Mouse (Mus musculus): ENCODE results near the gene Ppil2.

The Ppil2 gene

DNA sequence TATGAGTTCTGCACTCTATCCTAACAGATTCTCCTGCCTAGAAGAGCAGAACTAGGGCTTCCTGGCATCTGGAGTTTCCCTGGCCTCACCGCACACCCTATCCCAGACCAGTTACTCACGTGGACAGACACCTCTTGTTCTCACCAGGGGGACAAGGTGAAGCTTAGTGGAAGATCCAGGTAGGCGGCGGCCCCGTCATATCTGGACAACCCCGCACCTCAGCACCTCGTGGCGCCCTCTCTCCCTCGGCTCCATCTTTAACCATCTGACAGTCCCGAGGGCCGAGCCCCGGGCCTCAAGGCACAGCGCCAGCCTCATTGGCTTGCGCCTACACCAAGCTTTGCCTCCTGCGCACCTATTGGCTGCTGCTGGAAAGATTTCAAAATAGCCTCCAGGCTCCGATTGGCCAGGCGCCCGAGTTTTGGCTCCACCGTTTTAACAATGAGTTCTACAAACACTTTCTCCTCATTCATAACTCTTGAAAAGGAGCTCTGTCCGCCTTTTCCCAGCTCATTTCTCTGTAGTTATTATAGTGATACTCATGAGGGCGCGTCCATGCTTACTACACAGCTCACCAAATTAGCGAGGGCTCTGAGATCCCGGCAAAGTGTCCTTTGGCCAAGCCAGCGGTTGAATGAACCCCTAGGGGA, 13.9 kb upstream of the Ppil2 start, which contains the start of gene 2610318N02Rik:
TSS of gene 2610318N02Rik (minus strand) at position 297 of the 650 bp plus-strand sequence.
- no peaks in the 10 kb centered on the region for H3K36me3 ChIP-seq (ENCODE audit: control insufficient read depth, insufficient read depth, low read length, poor library complexity, severe bottlenecking)
- DNase-seq (ENCODE audit: low read depth, low spot score) = peak; percentile 78
- H3K27me3 ChIP-seq (ENCODE audit: control insufficient read depth, insufficient read depth, low read length, poor library complexity, severe bottlenecking) = no peaks in the 10 kb centered on the region

DNA sequence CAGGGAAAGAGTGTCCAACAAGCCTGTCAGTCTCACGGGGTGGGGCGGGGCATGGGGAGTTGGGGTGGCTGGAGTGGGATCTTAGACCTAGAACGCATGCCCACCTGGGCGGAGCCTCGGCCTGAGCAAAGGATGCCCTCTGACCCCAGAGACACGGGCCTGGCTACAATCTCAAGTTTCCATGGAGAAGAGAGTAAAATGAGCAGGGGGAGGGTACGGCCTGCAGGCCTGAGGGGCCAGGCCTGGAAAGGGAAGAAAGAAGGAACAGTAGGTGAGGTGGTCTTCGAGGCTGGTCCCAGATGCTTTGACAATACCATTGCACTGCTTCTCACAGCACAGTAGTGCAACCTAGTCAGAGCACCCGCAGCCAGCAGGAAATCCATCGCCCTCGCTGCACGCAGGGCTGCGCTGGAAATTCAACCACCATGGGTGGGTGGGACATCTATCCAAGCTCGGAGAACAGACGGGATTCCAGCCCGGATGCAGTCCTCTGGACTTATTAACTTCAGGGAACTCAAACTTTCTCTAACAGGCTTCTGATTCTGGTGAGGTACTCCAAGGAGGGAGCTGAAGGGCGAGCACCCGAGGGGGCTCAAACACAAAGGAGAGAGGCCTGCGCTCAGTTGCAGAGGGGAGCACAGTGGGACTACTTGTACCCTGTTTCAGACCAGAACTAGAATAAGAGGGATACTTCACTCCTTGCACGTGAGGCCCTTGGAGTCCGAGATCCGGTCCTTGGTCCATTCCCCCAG, 13.2 kb upstream of the Ppil2 start:
- Histone ChIP-seq H3K27me3 (ENCODE audit: control insufficient read depth, insufficient read depth, low read length, poor library complexity, severe bottlenecking) (no peaks in the 10 kb centered on the region), H3K36me3 (ENCODE audit: control insufficient read depth, insufficient read depth, low read length, poor library complexity, severe bottlenecking) (no peaks in the 10 kb centered on the region)
- no peak for DNase-seq (ENCODE audit: low read depth, low spot score)

DNA sequence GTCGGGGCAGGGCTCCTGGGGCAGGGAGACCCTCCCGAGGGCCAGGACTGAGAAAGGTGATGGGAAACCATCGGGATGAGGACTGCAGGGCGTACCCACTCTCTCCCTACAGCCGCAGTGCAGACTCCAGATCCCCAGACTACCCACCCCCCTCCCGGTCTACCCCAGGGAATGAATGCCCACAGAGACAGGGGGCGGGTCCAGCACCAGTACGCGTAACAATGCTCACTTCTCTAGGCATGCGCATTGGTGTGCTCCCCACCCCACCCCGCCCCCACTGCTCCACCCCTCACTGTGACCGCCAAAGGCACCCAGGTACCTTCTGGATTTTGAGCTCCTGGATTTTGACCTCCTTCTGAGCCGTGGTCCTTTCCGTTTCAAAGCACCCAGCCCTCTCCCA, 10.5 kb upstream of the Ppil2 start:
- no peaks in the 10 kb centered on the region for H3K27me3 ChIP-seq (ENCODE audit: control insufficient read depth, insufficient read depth, low read length, poor library complexity, severe bottlenecking)
- H3K36me3 ChIP-seq (ENCODE audit: control insufficient read depth, insufficient read depth, low read length, poor library complexity, severe bottlenecking) = no peaks in the 10 kb centered on the region
- DNase-seq (ENCODE audit: low read depth, low spot score) = no peak

DNA sequence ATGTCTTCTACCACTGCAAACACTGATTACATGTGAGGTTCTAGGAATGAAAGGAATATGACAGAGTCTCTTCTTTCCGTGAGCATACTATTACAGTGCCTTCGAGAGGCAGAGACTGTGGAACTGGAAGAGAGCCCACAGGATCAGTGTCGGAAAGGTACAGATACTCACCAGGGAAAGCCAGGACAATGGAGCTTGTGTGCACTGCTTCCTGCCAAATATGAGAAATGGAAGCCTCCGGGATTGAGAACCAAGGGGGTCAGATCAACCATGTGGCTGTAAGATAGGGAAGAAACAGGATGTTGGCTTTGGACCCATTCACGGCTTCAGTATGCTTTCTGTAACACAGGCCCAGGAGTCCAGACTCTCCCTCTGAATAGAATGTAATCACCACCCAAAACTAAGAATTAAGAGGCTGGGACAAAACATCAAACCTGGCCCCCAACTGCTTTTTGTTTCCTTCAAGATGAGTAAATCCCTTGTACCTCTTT, 6.3 kb upstream of the Ppil2 start:
- Histone ChIP-seq H3K36me3 (ENCODE audit: control insufficient read depth, insufficient read depth, low read length, poor library complexity, severe bottlenecking) (no peaks in the 10 kb centered on the region), H3K27me3 (ENCODE audit: control insufficient read depth, insufficient read depth, low read length, poor library complexity, severe bottlenecking) (no peaks in the 10 kb centered on the region)
- no peak for DNase-seq (ENCODE audit: low read depth, low spot score)

DNA sequence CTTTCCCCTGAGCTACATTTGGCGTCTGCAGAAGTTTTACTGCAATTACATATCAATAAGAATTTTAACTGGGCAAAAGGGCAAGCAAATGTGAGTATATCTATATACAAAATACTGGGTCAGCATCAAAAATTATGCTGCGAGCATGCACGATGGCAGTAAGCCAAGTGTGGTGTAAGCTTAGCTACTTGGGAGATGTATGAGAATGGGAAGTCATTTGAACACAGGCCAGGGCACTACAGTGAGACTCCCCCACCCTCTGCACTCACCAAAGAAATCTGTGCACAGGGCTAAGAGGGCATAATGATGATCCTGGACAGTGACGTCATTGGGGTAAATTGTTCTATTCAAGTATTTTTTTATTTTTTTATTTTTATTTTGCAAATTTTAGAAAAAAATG, 6.5 kb downstream of the Ppil2 start:
- no peaks in the 10 kb centered on the region for H3K27me3 ChIP-seq (ENCODE audit: control insufficient read depth, insufficient read depth, low read length, poor library complexity, severe bottlenecking)
- no peak for DNase-seq (ENCODE audit: low read depth, low spot score)
- peaks cover 14% of the 10 kb centered on the region for H3K36me3 ChIP-seq (ENCODE audit: control insufficient read depth, insufficient read depth, low read length, poor library complexity, severe bottlenecking)

DNA sequence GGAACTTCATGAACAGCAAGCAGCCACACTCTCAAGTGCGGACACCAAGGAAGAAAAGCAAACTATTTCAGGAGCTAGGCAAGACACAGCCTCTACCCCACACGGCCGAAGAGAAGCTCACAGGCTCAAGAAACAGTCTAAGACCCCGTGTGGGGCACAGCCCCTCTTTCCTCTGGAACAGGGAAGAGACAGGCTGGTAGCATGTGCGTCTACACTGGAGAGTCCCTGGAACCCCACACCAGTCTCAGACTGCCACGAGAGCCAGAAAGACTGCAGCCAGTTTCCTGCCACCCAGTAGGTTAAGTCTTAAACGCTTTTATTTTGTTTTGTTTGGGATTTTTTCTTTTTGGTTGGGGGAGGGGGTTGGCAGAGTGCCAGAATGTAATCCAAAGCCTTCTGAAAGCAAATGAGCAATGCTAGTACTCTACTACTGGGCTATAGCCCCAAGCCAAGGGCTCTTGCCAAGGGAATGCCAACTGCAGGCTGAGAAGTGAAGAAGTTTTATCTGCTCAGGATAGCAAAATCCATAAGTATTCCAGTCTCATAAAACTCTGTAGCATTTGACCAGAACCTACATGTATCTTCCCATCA, 8.3 kb downstream of the Ppil2 start:
- DNase-seq (ENCODE audit: low read depth, low spot score) = no peak
- Histone ChIP-seq H3K36me3 (ENCODE audit: control insufficient read depth, insufficient read depth, low read length, poor library complexity, severe bottlenecking) (peaks cover 14% of the 10 kb centered on the region), H3K27me3 (ENCODE audit: control insufficient read depth, insufficient read depth, low read length, poor library complexity, severe bottlenecking) (no peaks in the 10 kb centered on the region)

DNA sequence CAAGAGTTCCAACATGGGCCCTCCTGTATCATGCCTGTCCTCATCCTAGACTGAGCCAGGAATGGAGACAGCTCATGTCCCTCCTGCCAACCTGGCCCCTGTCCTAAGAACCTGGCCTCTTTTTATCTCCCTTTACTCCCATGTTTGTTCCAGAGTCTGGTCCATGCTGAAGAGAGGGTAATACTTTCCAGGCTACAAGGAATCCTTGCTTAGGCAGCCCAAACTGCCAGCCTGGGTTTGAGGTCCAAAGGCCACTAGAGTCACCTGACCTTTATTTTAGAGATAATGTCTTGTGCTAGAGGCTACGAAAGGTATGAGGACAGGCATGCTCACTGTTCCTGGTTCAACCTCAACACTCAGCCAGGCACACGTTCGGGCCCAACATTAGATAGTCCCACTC, 14.1 kb downstream of the Ppil2 start:
- Histone ChIP-seq H3K27me3 (ENCODE audit: control insufficient read depth, insufficient read depth, low read length, poor library complexity, severe bottlenecking) (no peaks in the 10 kb centered on the region), H3K36me3 (ENCODE audit: control insufficient read depth, insufficient read depth, low read length, poor library complexity, severe bottlenecking) (peaks cover 16% of the 10 kb centered on the region)
- no peak for DNase-seq (ENCODE audit: low read depth, low spot score)

DNA sequence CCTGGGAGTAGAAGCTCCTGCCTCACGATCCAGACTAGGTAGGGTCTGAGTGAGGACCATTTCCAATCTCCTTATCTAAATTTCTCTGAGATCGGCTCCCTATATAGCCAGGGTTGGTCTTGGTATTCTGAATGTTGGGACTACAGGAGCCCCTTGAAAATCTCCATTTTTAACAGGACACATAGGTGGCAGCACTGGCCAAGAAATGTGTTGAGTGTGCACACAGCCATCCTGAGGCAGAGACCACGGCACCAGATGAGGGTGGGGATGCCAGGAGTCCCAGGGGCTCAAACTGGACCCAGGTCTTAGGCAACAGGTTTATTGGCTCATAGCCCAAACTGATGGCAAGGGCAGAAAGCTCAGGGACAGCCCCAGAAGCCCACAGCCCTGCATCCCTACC, 22.7 kb downstream of the Ppil2 start:
- H3K27me3 ChIP-seq (ENCODE audit: control insufficient read depth, insufficient read depth, low read length, poor library complexity, severe bottlenecking) = no peaks in the 10 kb centered on the region
- peaks cover 18% of the 10 kb centered on the region for H3K36me3 ChIP-seq (ENCODE audit: control insufficient read depth, insufficient read depth, low read length, poor library complexity, severe bottlenecking)
- no peak for DNase-seq (ENCODE audit: low read depth, low spot score)

DNA sequence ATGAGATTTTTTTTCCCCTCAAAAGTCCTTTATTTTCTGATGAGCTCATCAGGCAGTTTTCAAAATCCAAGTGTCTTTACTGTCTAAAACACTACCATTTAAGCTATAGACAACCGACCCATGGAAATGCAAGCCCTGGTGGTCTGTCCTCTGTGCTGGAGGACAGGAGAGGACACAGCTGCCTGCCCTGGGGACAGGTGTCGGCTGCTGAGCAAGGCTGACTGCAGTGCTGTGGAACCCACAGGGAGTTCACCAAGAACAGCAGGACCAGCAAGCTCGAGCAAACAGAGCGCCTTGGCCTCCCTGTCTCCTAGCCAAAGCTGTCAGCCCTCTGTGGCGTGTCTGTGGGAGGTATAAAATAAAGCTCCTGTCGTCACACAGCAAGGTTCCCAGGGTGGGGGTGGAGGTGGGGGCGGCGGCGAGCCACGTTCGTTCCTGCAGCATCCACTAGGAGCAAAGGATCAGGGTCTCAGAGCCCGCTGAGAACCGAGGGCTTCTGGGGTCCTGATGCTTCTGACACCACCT, 24.3 kb downstream of the Ppil2 start:
- no peaks in the 10 kb centered on the region for H3K27me3 ChIP-seq (ENCODE audit: control insufficient read depth, insufficient read depth, low read length, poor library complexity, severe bottlenecking)
- no peak for DNase-seq (ENCODE audit: low read depth, low spot score)
- H3K36me3 ChIP-seq (ENCODE audit: control insufficient read depth, insufficient read depth, low read length, poor library complexity, severe bottlenecking) = peaks cover 11% of the 10 kb centered on the region

DNA sequence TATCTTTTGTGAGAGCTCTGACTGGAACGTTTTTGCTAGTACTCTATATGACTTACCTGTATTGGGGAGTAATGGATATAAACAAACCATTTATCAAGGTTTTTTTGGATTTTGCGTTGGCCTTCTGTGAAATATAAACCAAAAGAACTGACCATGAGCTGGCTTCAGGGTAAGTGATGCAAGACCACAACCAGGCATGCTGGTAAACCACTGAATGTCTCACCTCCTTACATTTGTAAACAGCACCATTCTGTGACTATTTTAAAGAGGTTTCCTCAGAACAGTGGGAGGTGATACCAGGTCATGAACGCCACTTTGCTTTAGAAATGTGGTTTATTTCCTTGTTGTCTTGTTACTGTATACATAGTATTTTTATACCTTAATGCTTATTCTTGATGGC, 24.8 kb downstream of the Ppil2 start:
- DNase-seq (ENCODE audit: low read depth, low spot score) = no peak
- Histone ChIP-seq H3K27me3 (ENCODE audit: control insufficient read depth, insufficient read depth, low read length, poor library complexity, severe bottlenecking) (no peaks in the 10 kb centered on the region), H3K36me3 (ENCODE audit: control insufficient read depth, insufficient read depth, low read length, poor library complexity, severe bottlenecking) (peaks cover 11% of the 10 kb centered on the region)

DNA sequence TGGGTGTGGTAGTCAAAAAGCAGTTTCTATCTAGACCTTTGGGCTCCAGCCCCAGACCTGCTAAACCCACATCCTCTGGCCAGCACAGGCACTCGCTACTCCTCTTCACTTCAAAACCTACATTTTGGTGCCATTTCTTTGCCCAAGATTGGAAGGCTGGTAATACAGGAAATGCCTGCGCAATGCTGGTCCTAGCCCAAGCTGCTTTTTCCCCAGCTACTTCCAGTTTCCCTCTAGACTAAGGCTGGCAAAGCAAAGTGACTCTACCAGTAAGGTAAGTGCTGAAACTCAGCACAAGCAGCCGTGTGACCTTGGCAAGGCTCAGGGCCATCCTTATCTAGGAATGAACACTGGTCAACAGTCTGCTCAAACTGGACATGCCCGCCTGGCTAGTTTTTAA, 25.4 kb downstream of the Ppil2 start:
- peaks cover 8% of the 10 kb centered on the region for H3K36me3 ChIP-seq (ENCODE audit: control insufficient read depth, insufficient read depth, low read length, poor library complexity, severe bottlenecking)
- DNase-seq (ENCODE audit: low read depth, low spot score) = no peak
- no peaks in the 10 kb centered on the region for H3K27me3 ChIP-seq (ENCODE audit: control insufficient read depth, insufficient read depth, low read length, poor library complexity, severe bottlenecking)

DNA sequence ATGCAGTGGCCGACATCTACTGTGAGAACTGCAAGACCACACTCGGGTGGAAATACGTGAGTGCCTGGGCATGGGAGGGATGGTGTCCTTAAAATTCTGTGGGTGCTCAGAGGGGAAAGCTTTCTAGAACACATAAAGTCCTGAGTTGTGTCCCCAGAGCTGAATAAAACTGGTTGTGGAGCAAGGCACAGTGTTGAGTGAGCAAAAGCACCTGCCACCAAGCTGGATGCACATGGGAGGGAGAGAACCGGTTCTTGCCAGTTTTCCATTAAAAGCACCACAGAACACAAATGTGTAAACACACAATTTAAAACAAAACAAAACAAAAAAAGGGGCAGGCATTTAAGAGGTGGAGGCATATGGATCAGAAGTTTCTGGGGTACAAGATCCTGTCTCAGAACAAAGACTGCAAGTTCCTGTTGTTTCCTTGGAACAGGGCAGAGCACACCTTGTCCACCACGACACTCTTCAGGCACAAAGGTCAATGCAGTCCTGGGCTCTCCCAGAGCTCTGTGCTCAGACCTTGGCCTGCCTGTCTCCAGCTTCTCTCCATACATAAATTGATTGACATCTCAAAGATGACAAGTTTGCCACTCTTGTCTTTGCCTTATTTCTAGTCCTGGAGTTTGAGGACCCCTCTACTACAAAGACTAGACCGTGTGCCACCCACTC, 28.8 kb downstream of the Ppil2 start:
- no peaks in the 10 kb centered on the region for H3K27me3 ChIP-seq (ENCODE audit: control insufficient read depth, insufficient read depth, low read length, poor library complexity, severe bottlenecking)
- DNase-seq (ENCODE audit: low read depth, low spot score) = no peak
- H3K36me3 ChIP-seq (ENCODE audit: control insufficient read depth, insufficient read depth, low read length, poor library complexity, severe bottlenecking) = no peaks in the 10 kb centered on the region

DNA sequence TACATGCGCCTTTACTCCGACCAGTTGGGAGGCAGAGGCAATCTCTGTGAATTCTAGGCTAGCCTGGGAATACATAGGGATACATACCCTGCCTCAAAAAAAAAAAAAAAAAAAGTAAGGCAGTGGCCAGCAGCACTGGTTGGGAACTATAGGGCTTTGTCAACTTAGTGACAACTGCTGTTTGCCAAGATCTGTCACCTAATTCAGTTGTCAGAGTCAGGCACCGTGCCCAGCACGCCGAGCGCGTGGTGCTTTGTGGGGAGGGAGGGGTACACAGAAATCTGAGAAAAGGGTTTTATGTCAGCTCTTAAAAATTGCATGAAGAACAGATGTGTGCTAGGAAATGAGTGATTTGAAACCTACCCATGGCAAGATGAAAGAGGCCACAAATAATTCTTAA, 33.0 kb downstream of the Ppil2 start:
- H3K36me3 ChIP-seq (ENCODE audit: control insufficient read depth, insufficient read depth, low read length, poor library complexity, severe bottlenecking) = no peaks in the 10 kb centered on the region

DNA sequence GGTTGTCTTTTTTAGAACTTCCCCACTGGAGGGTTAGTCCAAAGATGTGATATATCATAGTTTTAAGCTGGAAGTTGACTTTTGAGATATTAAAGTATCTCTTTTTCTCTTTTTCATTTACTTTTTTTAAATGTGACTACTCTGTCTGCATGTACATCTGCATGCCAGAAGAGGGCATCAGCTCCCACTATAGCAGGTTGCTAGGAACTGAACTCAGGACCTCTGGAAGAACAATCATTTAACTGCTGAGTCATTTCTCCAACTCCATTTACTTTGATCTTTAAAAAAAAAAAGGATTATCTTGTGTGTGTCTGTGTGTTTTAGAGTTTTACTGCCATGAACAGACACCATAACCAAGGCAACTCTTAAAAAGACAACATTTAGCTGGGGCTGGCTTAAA, 34.2 kb downstream of the Ppil2 start:
- no peaks in the 10 kb centered on the region for H3K36me3 ChIP-seq (ENCODE audit: control insufficient read depth, insufficient read depth, low read length, poor library complexity, severe bottlenecking)

More for the DNA sequence above, 33.0 kb downstream of the Ppil2 start:
- no peaks in the 10 kb centered on the region; the same call in 1 of the 2 replicates for H3K27me3 ChIP-seq (ENCODE audit: control insufficient read depth, insufficient read depth, low read length, poor library complexity, severe bottlenecking)
- no peak for DNase-seq (ENCODE audit: low read depth, low spot score)

More for the DNA sequence above, 34.2 kb downstream of the Ppil2 start:
- no peaks in the 10 kb centered on the region; the same call in 1 of the 2 replicates for H3K27me3 ChIP-seq (ENCODE audit: control insufficient read depth, insufficient read depth, low read length, poor library complexity, severe bottlenecking)
- no peak for DNase-seq (ENCODE audit: low read depth, low spot score)

All from splenic B cell, adult 2 months (primary cell).